Mouse (Mus musculus): ENCODE results near the gene Spint2. TPM values are rescaled to one million over a fixed set of nuclear protein-coding genes. Genes with fewer than 3 reads are reported as not detected.
A peak's percentile ranks its signal among the peaks of the same experiment; 100 is the strongest.

Gene Spint2
- polyA plus RNA-seq, 1 experiment from 2014 or later, result 27.0 TPM

DNA sequence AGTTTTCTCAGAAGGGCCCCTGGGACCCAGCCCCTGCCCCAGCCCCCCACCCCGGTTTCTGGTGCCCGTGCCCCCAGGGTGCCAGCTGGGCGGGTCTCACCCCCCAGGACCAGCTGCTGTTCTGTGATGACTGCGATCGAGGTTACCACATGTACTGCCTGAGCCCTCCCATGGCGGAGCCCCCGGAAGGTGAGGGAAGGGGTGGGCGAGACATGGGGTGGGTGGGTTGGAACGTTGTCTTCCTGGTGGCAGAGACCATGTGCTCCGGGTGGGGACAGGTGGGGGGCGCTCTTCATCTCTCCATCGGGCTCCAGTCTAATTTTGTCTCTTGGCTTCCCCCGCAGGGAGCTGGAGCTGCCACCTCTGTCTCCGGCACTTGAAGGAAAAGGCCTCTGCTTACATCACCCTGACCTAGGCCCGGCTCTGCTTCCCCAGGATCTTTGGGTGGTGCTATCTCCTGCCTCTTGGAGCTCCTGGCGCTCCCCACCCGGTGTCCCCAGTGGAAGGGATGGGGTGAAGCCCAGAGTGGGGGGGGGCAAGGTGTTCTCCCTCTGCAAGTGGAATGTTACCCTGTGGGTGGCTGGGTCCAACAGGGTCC lies 34.5 kb upstream of the Spint2 start:
- Histone ChIP-seq H3K9ac (ENCODE audit: low read length) (no peak overlapping the region), H3K36me3 (ENCODE audit: control insufficient read depth, insufficient read depth, low read length) (no peaks in the 10 kb centered on the region), H3K4me1 (ENCODE audit: control insufficient read depth, insufficient read depth, low read length) (peaks cover 52% of the 10 kb centered on the region), H3K27me3 (ENCODE audit: control insufficient read depth, insufficient read depth, low read length) (no peaks in the 10 kb centered on the region), H3K9me3 (ENCODE audit: control insufficient read depth, low read length) (no peaks in the 10 kb centered on the region), H3K4me2 (ENCODE audit: low read depth) (no peak overlapping the region), H3K27ac (ENCODE audit: low read depth, low read length) (peak overlapping the region; percentile 2; the same call in 1 of the 2 replicates), H3K4me3 (ENCODE audit: low read depth, low read length) (no peak overlapping the region)
- WGBS, result 66% methylated on average over 17 of the region's 17 CpGs
- ATAC-seq (ENCODE audit: insufficient read depth, low FRiP score, low TSS enrichment), result no peak
- DNase-seq (ENCODE audit: low spot score), result no peak

DNA sequence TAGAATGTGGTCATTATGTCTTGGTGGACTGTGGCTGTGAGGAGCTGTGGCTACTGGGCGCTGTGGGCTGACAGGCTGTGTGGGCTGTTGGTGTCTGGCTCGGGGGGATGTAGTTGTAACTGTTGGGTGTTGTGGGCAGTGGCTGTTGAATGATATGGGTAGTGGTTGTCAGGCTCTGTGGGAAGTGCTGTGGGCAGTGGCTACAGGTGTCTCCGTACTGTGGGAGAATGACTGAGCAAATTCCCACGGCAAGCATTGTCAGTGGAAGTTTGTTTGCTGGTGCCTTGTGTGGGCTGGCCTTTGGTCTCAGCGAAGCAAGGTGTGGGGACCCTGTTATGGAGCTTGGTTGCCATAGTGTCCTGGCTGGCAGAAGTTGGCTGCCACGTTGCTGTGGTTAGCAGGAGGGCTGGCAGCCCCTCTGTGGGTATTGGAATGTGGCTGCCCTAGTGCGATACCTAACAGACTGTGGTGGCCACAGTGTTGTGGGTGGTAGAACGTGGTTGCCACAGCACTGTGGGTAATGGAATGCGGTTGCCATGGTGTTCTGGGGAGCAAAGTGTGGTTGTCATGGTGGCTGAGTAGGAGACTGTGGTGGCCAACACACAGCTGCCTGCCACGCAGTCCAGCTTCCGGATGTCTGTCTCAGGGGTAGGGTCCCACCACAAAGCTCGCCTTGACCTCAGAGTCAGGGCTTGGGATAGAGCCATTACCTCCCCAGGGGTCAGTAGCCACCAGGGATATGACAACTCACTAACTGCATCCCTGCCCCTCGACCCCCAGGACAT lies 33.3 kb upstream of the Spint2 start:
- peaks cover 49% of the 10 kb centered on the region for H3K4me1 ChIP-seq (ENCODE audit: control insufficient read depth, insufficient read depth, low read length)
- no peaks in the 10 kb centered on the region for H3K27me3 ChIP-seq (ENCODE audit: control insufficient read depth, insufficient read depth, low read length)
- ATAC-seq (ENCODE audit: insufficient read depth, low FRiP score, low TSS enrichment), result peak; percentile 30; the same call in 1 of the 2 replicates
- H3K4me2 ChIP-seq (ENCODE audit: low read depth), result no peak overlapping the region
- WGBS, result 65% methylated on average over 13 of the region's 13 CpGs
- H3K27ac ChIP-seq (ENCODE audit: low read depth, low read length), result 0 out of 2 replicates have a peak overlapping the region, but pooled peaks have one; percentile 15
- no peak overlapping the region for H3K4me3 ChIP-seq (ENCODE audit: low read depth, low read length)
- no peak overlapping the region for H3K9ac ChIP-seq (ENCODE audit: low read length)
- no peaks in the 10 kb centered on the region for H3K9me3 ChIP-seq (ENCODE audit: control insufficient read depth, low read length)
- DNase-seq (ENCODE audit: low spot score), result peak; percentile 70
- H3K36me3 ChIP-seq (ENCODE audit: control insufficient read depth, insufficient read depth, low read length), result no peaks in the 10 kb centered on the region

- Histone ChIP-seq H3K4me1 (ENCODE audit: control insufficient read depth, insufficient read depth, low read length) (peaks cover 51% of the 10 kb centered on the region), H3K27ac (ENCODE audit: low read depth, low read length) (0 out of 2 replicates have a peak overlapping the region, but pooled peaks have one; percentile 14), H3K4me3 (ENCODE audit: low read depth, low read length) (no peak overlapping the region), H3K9ac (ENCODE audit: low read length) (no peak overlapping the region), H3K27me3 (ENCODE audit: control insufficient read depth, insufficient read depth, low read length) (no peaks in the 10 kb centered on the region), H3K36me3 (ENCODE audit: control insufficient read depth, insufficient read depth, low read length) (no peaks in the 10 kb centered on the region), H3K9me3 (ENCODE audit: control insufficient read depth, low read length) (no peaks in the 10 kb centered on the region), H3K4me2 (ENCODE audit: low read depth) (no peak overlapping the region)
- no peak for ATAC-seq (ENCODE audit: insufficient read depth, low FRiP score, low TSS enrichment)
- no peak for DNase-seq (ENCODE audit: low spot score)
- WGBS, result 45% methylated on average over 9 of the region's 9 CpGs
Measured at GRCm38 (mm10) chr7:29313572-29314261, 32.0 kb upstream of the Spint2 start.

DNA sequence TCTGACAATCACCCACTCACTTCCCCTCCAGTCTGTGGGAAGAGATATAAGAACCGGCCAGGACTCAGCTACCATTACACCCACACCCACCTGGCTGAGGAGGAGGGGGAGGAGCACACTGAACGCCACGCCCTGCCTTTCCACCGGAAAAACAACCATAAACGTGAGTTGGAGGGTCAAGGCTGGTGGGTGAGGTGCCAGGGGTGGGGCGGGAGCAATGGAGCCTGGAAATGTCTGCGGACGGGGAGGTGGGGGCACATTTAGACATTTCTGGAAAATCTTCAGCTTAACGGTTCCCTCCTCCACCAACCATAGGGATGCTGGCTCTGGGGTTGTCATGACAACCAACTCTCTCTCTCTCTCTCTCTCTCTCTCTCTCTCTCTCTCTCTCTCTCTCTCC lies 31.3 kb upstream of the Spint2 start:
- no peak overlapping the region for H3K27ac ChIP-seq (ENCODE audit: low read depth, low read length)
- 22% methylated on average over 9 of the region's 9 CpGs for WGBS
- ATAC-seq (ENCODE audit: insufficient read depth, low FRiP score, low TSS enrichment) (no peak), DNase-seq (ENCODE audit: low spot score) (no peak)
- peaks cover 44% of the 10 kb centered on the region for H3K4me1 ChIP-seq (ENCODE audit: control insufficient read depth, insufficient read depth, low read length)
- no peaks in the 10 kb centered on the region for H3K27me3 ChIP-seq (ENCODE audit: control insufficient read depth, insufficient read depth, low read length)
- H3K4me3 ChIP-seq (ENCODE audit: low read depth, low read length), result no peak overlapping the region
- no peak overlapping the region for H3K4me2 ChIP-seq (ENCODE audit: low read depth)
- no peaks in the 10 kb centered on the region for H3K9me3 ChIP-seq (ENCODE audit: control insufficient read depth, low read length)
- no peaks in the 10 kb centered on the region for H3K36me3 ChIP-seq (ENCODE audit: control insufficient read depth, insufficient read depth, low read length)
- no peak overlapping the region for H3K9ac ChIP-seq (ENCODE audit: low read length)

GRCm38 (mm10) chr7:29309749-29310148 lies 28.0 kb upstream of the Spint2 start:
- Histone ChIP-seq H3K9ac (ENCODE audit: low read length) (peak overlapping the region; percentile 67), H3K36me3 (ENCODE audit: control insufficient read depth, insufficient read depth, low read length) (no peaks in the 10 kb centered on the region), H3K4me2 (ENCODE audit: low read depth) (peak overlapping the region; percentile 88), H3K27me3 (ENCODE audit: control insufficient read depth, insufficient read depth, low read length) (no peaks in the 10 kb centered on the region), H3K27ac (ENCODE audit: low read depth, low read length) (no peak overlapping the region), H3K4me1 (ENCODE audit: control insufficient read depth, insufficient read depth, low read length) (peaks cover 32% of the 10 kb centered on the region), H3K4me3 (ENCODE audit: low read depth, low read length) (peak overlapping the region; percentile 70), H3K9me3 (ENCODE audit: control insufficient read depth, low read length) (no peaks in the 10 kb centered on the region)
- ATAC-seq (ENCODE audit: insufficient read depth, low FRiP score, low TSS enrichment) (no peak), DNase-seq (ENCODE audit: low spot score) (no peak)
- WGBS, result 4% methylated on average over 5 of the region's 5 CpGs

- Histone ChIP-seq H3K4me3 (ENCODE audit: low read depth, low read length) (peak overlapping the region; percentile 70), H3K27me3 (ENCODE audit: control insufficient read depth, insufficient read depth, low read length) (no peaks in the 10 kb centered on the region), H3K27ac (ENCODE audit: low read depth, low read length) (no peak overlapping the region), H3K36me3 (ENCODE audit: control insufficient read depth, insufficient read depth, low read length) (no peaks in the 10 kb centered on the region), H3K9ac (ENCODE audit: low read length) (peak overlapping the region; percentile 67), H3K4me2 (ENCODE audit: low read depth) (peak overlapping the region; percentile 88), H3K9me3 (ENCODE audit: control insufficient read depth, low read length) (no peaks in the 10 kb centered on the region), H3K4me1 (ENCODE audit: control insufficient read depth, insufficient read depth, low read length) (peaks cover 36% of the 10 kb centered on the region)
- ATAC-seq (ENCODE audit: insufficient read depth, low FRiP score, low TSS enrichment), result no peak
- DNase-seq (ENCODE audit: low spot score), result peak; percentile 36
- WGBS, result under 1% methylated on average over 36 of the region's 36 CpGs
Measured at GRCm38 (mm10) chr7:29309221-29309721, 27.6 kb upstream of the Spint2 start.

GRCm38 (mm10) chr7:29307350-29308104 lies 25.8 kb upstream of the Spint2 start:
- H3K27me3 ChIP-seq (ENCODE audit: control insufficient read depth, insufficient read depth, low read length), result no peaks in the 10 kb centered on the region
- DNase-seq (ENCODE audit: low spot score) (peak; percentile 91), ATAC-seq (ENCODE audit: insufficient read depth, low FRiP score, low TSS enrichment) (peak; percentile 65)
- 1% methylated on average over 42 of the region's 42 CpGs for WGBS
- H3K4me2 ChIP-seq (ENCODE audit: low read depth), result peak overlapping the region; percentile 88
- H3K4me3 ChIP-seq (ENCODE audit: low read depth, low read length), result peak overlapping the region; percentile 70
- no peaks in the 10 kb centered on the region for H3K36me3 ChIP-seq (ENCODE audit: control insufficient read depth, insufficient read depth, low read length)
- H3K9me3 ChIP-seq (ENCODE audit: control insufficient read depth, low read length), result no peaks in the 10 kb centered on the region
- peak overlapping the region; percentile 67 for H3K9ac ChIP-seq (ENCODE audit: low read length)
- H3K27ac ChIP-seq (ENCODE audit: low read depth, low read length), result peak overlapping the region; percentile 44; the same call in 1 of the 2 replicates
- H3K4me1 ChIP-seq (ENCODE audit: control insufficient read depth, insufficient read depth, low read length), result peaks cover 36% of the 10 kb centered on the region

GRCm38 (mm10) chr7:29306619-29307018 lies 24.9 kb upstream of the Spint2 start:
- no peak overlapping the region for H3K9ac ChIP-seq (ENCODE audit: low read length)
- H3K27ac ChIP-seq (ENCODE audit: low read depth, low read length), result no peak overlapping the region
- no peak for ATAC-seq (ENCODE audit: insufficient read depth, low FRiP score, low TSS enrichment)
- peak; percentile 56 for DNase-seq (ENCODE audit: low spot score)
- 18% methylated on average over 7 of the region's 7 CpGs for WGBS
- no peaks in the 10 kb centered on the region for H3K36me3 ChIP-seq (ENCODE audit: control insufficient read depth, insufficient read depth, low read length)
- H3K4me2 ChIP-seq (ENCODE audit: low read depth), result peak overlapping the region; percentile 88; the same call in 1 of the 2 replicates
- H3K27me3 ChIP-seq (ENCODE audit: control insufficient read depth, insufficient read depth, low read length), result no peaks in the 10 kb centered on the region
- H3K4me1 ChIP-seq (ENCODE audit: control insufficient read depth, insufficient read depth, low read length), result peaks cover 36% of the 10 kb centered on the region
- no peak overlapping the region for H3K4me3 ChIP-seq (ENCODE audit: low read depth, low read length)
- no peaks in the 10 kb centered on the region for H3K9me3 ChIP-seq (ENCODE audit: control insufficient read depth, low read length)
